Mouse (Mus musculus) right cerebral cortex, adult 18-20 months (tissue): ENCODE results near the gene Cux2.

Experiments used
- DNase-seq: peaks from one replicate; pipeline ENCODE4 v3.0.0; 2022; ENCODE audit warnings: mixed read lengths

Gene Cux2

GRCm38 (mm10) chr5:122059060-122060017, 9.4 kb upstream of the Cux2 start:
- DNase-seq = no peak

- DNase-seq = no peak
These were observed 7.7 kb upstream of the Cux2 start for GRCm38 (mm10) chr5:122057622-122058021.

- no peak for DNase-seq
These were observed 6.7 kb upstream of the Cux2 start for GRCm38 (mm10) chr5:122056557-122056956.

- DNase-seq = no peak
These were observed 4.4 kb upstream of the Cux2 start for GRCm38 (mm10) chr5:122054130-122054843.

- DNase-seq = no peak
These were observed 3.7 kb upstream of the Cux2 start for GRCm38 (mm10) chr5:122053587-122053986.

GRCm38 (mm10) chr5:122050832-122051105, 867 bp upstream of the Cux2 start:
- DNase-seq = no peak

GRCm38 (mm10) chr5:122049664-122050016, 262 bp downstream of the Cux2 start:
- peak; percentile 70 for DNase-seq

- DNase-seq = no peak
These were observed 927 bp downstream of the Cux2 start for GRCm38 (mm10) chr5:122048686-122049663.

- no peak for DNase-seq
These were observed 1.6 kb downstream of the Cux2 start for GRCm38 (mm10) chr5:122048252-122048651.

- DNase-seq = no peak
These were observed 2.1 kb downstream of the Cux2 start for GRCm38 (mm10) chr5:122047791-122048190.

- peak; percentile 83 for DNase-seq
These were observed 6.3 kb downstream of the Cux2 start for GRCm38 (mm10) chr5:122043567-122043966.

GRCm38 (mm10) chr5:122035278-122035677, 14.6 kb downstream of the Cux2 start:
- DNase-seq = no peak

GRCm38 (mm10) chr5:122033167-122033478, 16.8 kb downstream of the Cux2 start:
- DNase-seq = no peak

GRCm38 (mm10) chr5:122032471-122033166, 17.3 kb downstream of the Cux2 start:
- DNase-seq = no peak

GRCm38 (mm10) chr5:122031146-122031545, 18.8 kb downstream of the Cux2 start:
- DNase-seq = no peak

- DNase-seq = no peak
These were observed 19.3 kb downstream of the Cux2 start for GRCm38 (mm10) chr5:122030640-122031039.

- DNase-seq = no peak
These were observed 23.1 kb downstream of the Cux2 start for GRCm38 (mm10) chr5:122026771-122027170.

GRCm38 (mm10) chr5:122026284-122026683, 23.6 kb downstream of the Cux2 start:
- no peak for DNase-seq

GRCm38 (mm10) chr5:122025117-122025516, 24.8 kb downstream of the Cux2 start:
- no peak for DNase-seq

- DNase-seq = no peak
These were observed 30.6 kb downstream of the Cux2 start for GRCm38 (mm10) chr5:122019288-122019687.

- no peak for DNase-seq
These were observed 32.1 kb downstream of the Cux2 start for GRCm38 (mm10) chr5:122017778-122018177.

GRCm38 (mm10) chr5:122017269-122017668, 32.6 kb downstream of the Cux2 start:
- no peak for DNase-seq

- DNase-seq = no peak
These were observed 33.2 kb downstream of the Cux2 start for GRCm38 (mm10) chr5:122016744-122017143.
